ENCODE assay signal across 10 mouse cellular contexts in genomic region chr13:112833253-112833894, GRCm38 (mm10). TPM values are rescaled to one million over a fixed set of nuclear protein-coding genes. Genes with fewer than 3 reads are reported as not detected.
DNase-seq lines count a peak whose midpoint lies in the region; ATAC-seq lines count a peak whose summit lies in the region.
"Had no signal": no experiment of that assay in that cellular context is flagged by ENCODE, and none has a peak within 500 bp of the region (broad histone marks: within the 10 kb centered on the region; RNA-seq: fewer than 3 reads in every experiment).

No protein-coding gene starts in this region.

- H3K9ac ChIP-seq in liver, embryonic 16.5 days (ENCODE audit: low read depth, low read length): peak overlapping the region; percentile 3

- H3K36me3 ChIP-seq in liver, embryonic 16.5 days (ENCODE audit: control insufficient read depth, insufficient read depth): peaks cover 3% of the 10 kb centered on the region; the same call in 1 of the 2 replicates

- no peak overlapping the region for H3K4me3 ChIP-seq in liver, embryonic 16.5 days (ENCODE audit: low read depth, low read length)

- intact Hi-C loops in heart, postnatal 14 days (cut with DNase I): no loop called here

- H3K4me2 ChIP-seq in liver, embryonic 16.5 days (ENCODE audit: low read depth, low read length): peak overlapping the region; percentile 38

- no peaks in the 10 kb centered on the region for H3K27me3 ChIP-seq in liver, embryonic 16.5 days (ENCODE audit: control insufficient read depth, insufficient read depth, low read depth, low read length)

- WGBS in liver, embryonic 16.5 days (ENCODE audit: insufficient replicate concordance): 72% methylated on average over 20 of the region's 20 CpGs

- DNase-seq in cerebellum, postnatal 10 days: peak; percentile 37 to 53
- DNase-seq in cerebellum, adult 8-10 months: no peak
- peak; percentile 12 to 16 for DNase-seq in kidney, postnatal 4 days
- DNase-seq in kidney, adult 11 months: no peak
- DNase-seq in adrenal gland, adult 18-20 months (ENCODE audit: low spot score in 2 of 2): no peak
- DNase-seq in heart, postnatal 14 days: no peak
- DNase-seq: adrenal gland, postnatal 14 days; right cerebral cortex, postnatal 4 days had no signal

- H3K27ac ChIP-seq in liver, embryonic 16.5 days (ENCODE audit: low read length): peak overlapping the region; percentile 82

- peaks cover 46% of the 10 kb centered on the region for H3K4me1 ChIP-seq in liver, embryonic 16.5 days (ENCODE audit: control insufficient read depth, low read depth, low read length)

- ATAC-seq in erythroblast, adult 5-6 weeks (replicated peaks; ENCODE audit: low FRiP score, poor library complexity, severe bottlenecking): peak; percentile 53
- ATAC-seq in liver, embryonic 16.5 days (ENCODE audit: low read depth): peak; percentile 46

- no peaks in the 10 kb centered on the region for H3K9me3 ChIP-seq in liver, embryonic 16.5 days (replicated peaks; ENCODE audit: control insufficient read depth, low read length)

RNA-seq across cellular contexts. Expression of gene Plpp1, which starts 32.8 kb away (rescaled TPM):
- total RNA-seq in erythroblast, adult 5-6 weeks (2015; ENCODE audit: low replicate concordance): 89.2 and 96.3 TPM in 2 replicates
- total RNA-seq in erythroblast, adult 5-6 weeks (2017; ENCODE audit: low replicate concordance): 68.1 and 85.5 TPM in 2 replicates
- polyA plus RNA-seq in liver, embryonic 16.5 days (2015; fragmentation: Nextera tagmentation; extraction: Ambion mirVana): 42.6 and 44.4 TPM in 2 replicates
- 100 to 1,000 TPM; 193 to 238 TPM for total RNA-seq in adrenal gland, adult 18-20 months (2021)
- total RNA-seq in heart, postnatal 14 days (2021): 10 to 100 TPM; 72.5 to 75.2 TPM

Comparison
In these comparisons a context has a peak if more than half of its experiments do, and no peak if none do; other contexts are left out.
1. DNase-seq: peak in cerebellum, postnatal 10 days (2 of 2) and kidney, postnatal 4 days (2 of 2); none in cerebellum, adult 8-10 months (single experiment), kidney, adult 11 months (single experiment), adrenal gland, adult 18-20 months (0 of 2) and heart, postnatal 14 days (0 of 2).